Mouse (Mus musculus) layer of hippocampus, adult 2 months (tissue): ENCODE measurements at regions not wholly inside any gene's neighbourhood (a gene's known extent, or its start where the extent isn't known, plus 50 kb on each side); places are given as distances from the start of the nearest gene placed in this dataset.

Experiments
- DNase-seq, 2 experiments: peaks; one replicate each; pipeline ENCODE4 v3.0.0; 2022; ENCODE audit warnings: low spot score in 2 of 2
- H3K27ac ChIP-seq: fragments of 200-600 bp; 2 replicates; pipeline ENCODE4 v1.8.1; 2022
- H3K4me3 ChIP-seq: fragments of 200-600 bp; 2 replicates; pipeline ENCODE4 v1.8.1; 2022; ENCODE audit warnings: mild to moderate bottlenecking
- CTCF ChIP-seq: fragments of 200-600 bp; conservative IDR thresholded peaks from 2 replicates; pipeline ENCODE4 v1.8.1; 2022; ENCODE audit warnings: antibody characterized with exemption, mild to moderate bottlenecking, moderate library complexity

GRCm38 (mm10) chr2:52804106-52804825 is 53.4 kb upstream of the Fmnl2 start:
- peak; percentile 20 to 60 for DNase-seq
- no peak for TF ChIP-seq CTCF
- Histone ChIP-seq H3K27ac (peak overlapping the region; percentile 52), H3K4me3 (no peak overlapping the region)

DNA sequence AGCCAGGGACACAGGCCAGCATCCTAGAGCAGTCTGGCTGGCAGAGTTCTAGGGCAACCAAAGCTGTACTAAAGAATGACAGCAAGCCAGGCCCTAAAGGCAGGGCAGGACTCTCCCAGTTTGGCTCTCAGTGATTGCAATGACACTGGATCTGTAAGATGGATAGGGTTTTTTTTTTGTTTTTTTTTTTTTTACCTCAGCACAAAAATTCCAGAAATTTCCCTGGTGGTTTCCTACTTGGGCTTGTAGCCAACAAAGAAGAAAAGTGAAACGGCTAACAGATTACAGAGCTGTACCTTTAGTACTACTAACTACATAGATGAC is 52.9 kb upstream of the Fmnl2 start:
- DNase-seq, result no peak
- H3K4me3 ChIP-seq, result no peak overlapping the region
- peak overlapping the region; percentile 52; the same call in 1 of the 2 replicates for H3K27ac ChIP-seq
- no peak for TF ChIP-seq CTCF

DNA sequence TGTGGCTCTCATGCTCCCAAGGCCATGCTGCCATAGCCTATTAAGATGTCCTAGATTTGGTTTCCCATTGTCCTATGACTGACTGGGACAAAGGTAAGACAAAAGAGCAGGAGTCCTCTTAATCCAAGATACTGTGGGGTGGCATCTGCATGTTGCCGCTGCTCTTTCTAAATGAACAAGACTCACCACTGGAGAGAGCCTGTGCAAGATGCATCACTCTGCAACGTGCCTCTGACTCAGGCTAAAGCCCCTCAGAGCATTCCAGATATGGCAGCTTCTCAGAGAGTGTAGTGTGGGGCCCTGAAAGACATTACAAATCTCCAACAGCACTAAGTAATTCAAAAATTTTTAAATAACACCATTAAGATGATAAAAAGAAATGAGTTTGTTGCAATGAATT is 49.8 kb upstream of the Fmnl2 start:
- no peak overlapping the region for H3K4me3 ChIP-seq
- DNase-seq, result no peak
- no peak for TF ChIP-seq CTCF
- no peak overlapping the region for H3K27ac ChIP-seq
